Mouse (Mus musculus) neural tube, embryonic 12.5 days (tissue): Measurements from ENCODE around the gene Dgke. TPM values are rescaled to one million over a fixed set of nuclear protein-coding genes. Genes with fewer than 3 reads are reported as not detected.

ENCODE experiments used
- ATAC-seq: fragments of 200-750 bp; cut with Nextera tagmentation; 2 replicates; pipeline ENCODE4 v1.8.0; 2017; ENCODE audit warnings: low read depth, mild to moderate bottlenecking, moderate TSS enrichment, moderate library complexity; ENCODE audit not compliant: low FRiP score
- H3K27ac ChIP-seq: fragments of 300-500 bp; sonication (generic); 2 replicates; pipeline ENCODE4 v1.5.1; 2016
- H3K27me3 ChIP-seq: fragments of 300-500 bp; sonication (generic); replicated peaks from 2 replicates; pipeline ENCODE4 v1.6.1; 2016; ENCODE audit warnings: mild to moderate bottlenecking
- H3K36me3 ChIP-seq: fragments of 300-500 bp; sonication (generic); 2 replicates; pipeline ENCODE4 v1.6.1; 2016; ENCODE audit warnings: mild to moderate bottlenecking
- H3K4me1 ChIP-seq: fragments of 300-500 bp; sonication (generic); 2 replicates; pipeline ENCODE4 v1.6.1; 2016
- H3K4me2 ChIP-seq: fragments of 300-500 bp; sonication (generic); replicated peaks from 2 replicates; pipeline ENCODE4 v1.6.1; 2016; ENCODE audit warnings: mild to moderate bottlenecking
- H3K4me3 ChIP-seq: fragments of 300-500 bp; sonication (generic); 2 replicates; pipeline ENCODE4 v1.5.1; 2016
- H3K9ac ChIP-seq: fragments of 300-500 bp; sonication (generic); 2 replicates; pipeline ENCODE4 v1.6.1; 2016; ENCODE audit warnings: mild to moderate bottlenecking
- H3K9me3 ChIP-seq: fragments of 300-500 bp; sonication (generic); 2 replicates; pipeline ENCODE4 v1.6.1; 2016; ENCODE audit warnings: mild to moderate bottlenecking
- WGBS: fragments of 180-500 bp; shearing (Covaris S2); methylation state at CpG from one replicate; pipeline ENCODE4 v1.1.7; 2016; 5-methylcytosine and 5-hydroxymethylcytosine counted together
- polyA plus RNA-seq: library from polyadenylated mRNA; unstranded; fragments of >200 nt; fragmentation: Nextera tagmentation; extraction: Ambion mirVana; gene quantifications from 2 replicates; pipeline ENCODE4 v1.2.1, GENCODE M21; 2016

Gene Dgke
- polyA plus RNA-seq, 1 experiment from 2014 or later: 12.7 TPM

DNA sequence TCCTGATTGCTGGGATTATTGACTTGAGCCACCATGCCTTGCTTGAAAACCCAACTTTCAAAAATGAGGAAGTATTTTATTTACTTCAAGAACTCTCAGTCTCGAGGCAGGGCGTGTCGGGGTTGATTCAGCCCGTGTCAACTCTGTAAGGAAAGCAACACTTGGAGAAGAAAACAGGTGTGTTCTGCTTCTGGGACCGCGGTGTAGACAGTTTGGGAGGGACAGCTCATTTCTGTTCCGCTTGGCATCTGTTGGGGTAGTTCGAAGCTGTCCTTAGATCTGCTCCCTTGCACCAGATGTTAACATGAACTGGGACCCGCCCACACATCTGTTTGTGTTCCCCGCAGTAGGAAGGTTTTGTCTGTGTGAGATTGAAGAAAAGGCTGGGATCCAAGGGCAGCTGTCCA lies 38.7 kb downstream of the Dgke start:
- no peaks in the 10 kb centered on the region for H3K27me3 ChIP-seq
- H3K4me3 ChIP-seq: no peak overlapping the region
- no peak overlapping the region for H3K4me2 ChIP-seq
- H3K36me3 ChIP-seq: no peaks in the 10 kb centered on the region
- 0 out of 2 replicates have a peak, but pooled peaks cover 5% of the 10 kb centered on the region for H3K4me1 ChIP-seq
- no peaks in the 10 kb centered on the region for H3K9me3 ChIP-seq
- H3K9ac ChIP-seq: no peak overlapping the region
- 84% methylated on average over 10 of the region's 10 CpGs for WGBS
- H3K27ac ChIP-seq: no peak overlapping the region
- no peak for ATAC-seq

DNA sequence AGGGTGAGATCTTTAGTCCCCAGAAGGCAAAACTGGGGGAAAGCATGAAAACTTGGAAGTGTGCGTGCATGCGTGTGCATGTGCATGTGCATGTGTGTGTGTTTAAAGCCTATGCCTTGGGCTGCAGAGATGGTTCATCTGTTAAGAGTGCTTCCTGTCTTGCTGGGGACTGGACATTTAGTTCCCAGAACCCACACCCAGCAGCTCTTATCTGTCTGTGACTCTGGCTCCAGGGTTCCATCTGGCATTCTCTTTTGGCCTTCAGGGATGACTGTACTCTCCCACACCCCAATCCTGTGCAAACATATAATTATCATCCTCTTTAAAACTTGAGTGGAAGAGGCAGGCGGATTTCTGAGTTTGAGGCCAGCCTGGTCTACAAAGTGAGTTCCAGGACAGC lies 40.5 kb downstream of the Dgke start:
- Histone ChIP-seq H3K27ac (no peak overlapping the region), H3K4me3 (no peak overlapping the region), H3K9me3 (no peaks in the 10 kb centered on the region), H3K4me2 (no peak overlapping the region), H3K4me1 (0 out of 2 replicates have a peak, but pooled peaks cover 5% of the 10 kb centered on the region), H3K9ac (no peak overlapping the region), H3K27me3 (no peaks in the 10 kb centered on the region), H3K36me3 (no peaks in the 10 kb centered on the region)
- no peak for ATAC-seq
- WGBS: 95% methylated on average over 3 of the region's 3 CpGs

DNA sequence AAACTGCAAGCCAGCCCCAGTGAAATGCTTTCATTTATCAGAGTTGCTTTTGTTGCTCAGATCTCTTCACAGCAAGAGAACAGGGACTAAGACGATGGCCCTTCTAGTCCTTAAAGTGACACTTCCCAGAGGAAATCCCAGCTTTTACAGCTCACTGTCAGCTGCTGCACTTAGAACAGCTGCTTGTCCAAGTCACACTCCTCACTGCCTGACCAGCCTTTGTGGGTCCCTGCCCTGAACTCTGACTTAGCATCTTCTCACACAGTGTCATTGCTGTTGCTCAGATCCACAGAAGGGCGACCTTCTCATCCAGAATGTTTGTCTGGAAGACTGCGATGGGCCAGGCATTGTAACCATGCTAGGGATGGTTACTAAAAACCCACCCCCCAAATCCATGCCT lies 41.0 kb downstream of the Dgke start:
- 72% methylated on average over 3 of the region's 3 CpGs for WGBS
- no peak overlapping the region for H3K27ac ChIP-seq
- H3K9ac ChIP-seq: no peak overlapping the region
- H3K36me3 ChIP-seq: no peaks in the 10 kb centered on the region
- H3K27me3 ChIP-seq: no peaks in the 10 kb centered on the region
- ATAC-seq: no peak
- H3K4me3 ChIP-seq: no peak overlapping the region
- H3K9me3 ChIP-seq: no peaks in the 10 kb centered on the region
- H3K4me2 ChIP-seq: no peak overlapping the region
- H3K4me1 ChIP-seq: 0 out of 2 replicates have a peak, but pooled peaks cover 5% of the 10 kb centered on the region

DNA sequence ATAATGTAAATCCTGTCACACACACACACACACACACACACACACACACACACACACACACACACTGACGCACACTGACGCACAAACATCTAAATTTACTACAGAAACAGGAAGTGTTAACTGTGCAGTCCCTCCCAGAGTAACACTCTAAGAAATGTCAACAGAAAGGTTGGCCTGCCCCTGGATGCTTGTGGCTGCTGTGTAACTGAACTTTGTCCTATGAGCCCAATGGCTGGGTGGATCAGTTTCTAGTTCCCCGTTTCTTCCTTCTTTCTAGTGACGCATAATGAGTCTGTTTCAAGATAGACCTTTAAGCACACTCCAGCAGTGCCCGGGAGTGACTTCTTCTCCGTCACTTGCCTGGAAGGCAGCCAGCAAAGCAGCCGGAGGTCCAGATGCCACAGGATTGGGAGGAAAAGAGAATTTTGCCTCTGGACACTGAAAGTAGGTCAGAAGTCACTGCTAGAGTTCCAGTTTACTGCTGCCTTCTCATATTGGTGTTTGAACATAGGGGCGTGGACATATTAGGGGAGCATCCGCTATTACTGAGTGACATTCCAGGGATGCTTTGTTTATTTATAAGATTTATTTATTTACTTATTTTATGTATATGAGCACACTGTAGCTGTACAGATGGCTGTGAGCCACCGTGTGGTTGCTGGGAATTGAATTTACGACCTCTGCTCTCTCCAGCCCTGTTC lies 42.3 kb downstream of the Dgke start:
- no peak overlapping the region for H3K4me3 ChIP-seq
- H3K27me3 ChIP-seq: no peaks in the 10 kb centered on the region
- H3K27ac ChIP-seq: no peak overlapping the region
- no peak for ATAC-seq
- no peak overlapping the region for H3K9ac ChIP-seq
- 0 out of 2 replicates have a peak, but pooled peaks cover 5% of the 10 kb centered on the region for H3K4me1 ChIP-seq
- H3K9me3 ChIP-seq: no peaks in the 10 kb centered on the region
- no peaks in the 10 kb centered on the region for H3K36me3 ChIP-seq
- WGBS: 57% methylated on average over 11 of the region's 11 CpGs
- H3K4me2 ChIP-seq: no peak overlapping the region

DNA sequence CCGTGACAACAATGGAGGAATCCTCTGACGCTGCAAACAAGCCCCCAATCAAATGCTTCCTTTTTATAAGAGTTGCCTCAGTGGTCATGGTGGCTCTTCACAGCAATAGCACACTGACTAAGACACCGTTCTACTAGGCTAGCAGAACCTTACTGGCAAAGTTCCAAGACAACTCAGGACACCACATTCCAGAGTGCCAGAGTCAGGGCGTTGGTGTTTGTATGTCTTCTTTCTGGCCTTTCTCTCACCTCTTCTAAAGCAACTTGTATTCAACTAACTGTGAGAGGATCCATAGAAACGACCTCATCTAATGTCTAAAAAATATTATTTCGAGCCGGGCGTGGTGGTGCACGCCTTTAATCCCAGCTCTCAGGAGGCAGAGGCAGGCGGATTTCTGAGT lies 43.2 kb downstream of the Dgke start:
- Histone ChIP-seq H3K4me3 (no peak overlapping the region), H3K4me1 (0 out of 2 replicates have a peak, but pooled peaks cover 5% of the 10 kb centered on the region), H3K9me3 (no peaks in the 10 kb centered on the region), H3K4me2 (no peak overlapping the region), H3K9ac (no peak overlapping the region), H3K36me3 (no peaks in the 10 kb centered on the region), H3K27ac (no peak overlapping the region), H3K27me3 (no peaks in the 10 kb centered on the region)
- no peak for ATAC-seq
- 76% methylated on average over 10 of the region's 10 CpGs for WGBS

DNA sequence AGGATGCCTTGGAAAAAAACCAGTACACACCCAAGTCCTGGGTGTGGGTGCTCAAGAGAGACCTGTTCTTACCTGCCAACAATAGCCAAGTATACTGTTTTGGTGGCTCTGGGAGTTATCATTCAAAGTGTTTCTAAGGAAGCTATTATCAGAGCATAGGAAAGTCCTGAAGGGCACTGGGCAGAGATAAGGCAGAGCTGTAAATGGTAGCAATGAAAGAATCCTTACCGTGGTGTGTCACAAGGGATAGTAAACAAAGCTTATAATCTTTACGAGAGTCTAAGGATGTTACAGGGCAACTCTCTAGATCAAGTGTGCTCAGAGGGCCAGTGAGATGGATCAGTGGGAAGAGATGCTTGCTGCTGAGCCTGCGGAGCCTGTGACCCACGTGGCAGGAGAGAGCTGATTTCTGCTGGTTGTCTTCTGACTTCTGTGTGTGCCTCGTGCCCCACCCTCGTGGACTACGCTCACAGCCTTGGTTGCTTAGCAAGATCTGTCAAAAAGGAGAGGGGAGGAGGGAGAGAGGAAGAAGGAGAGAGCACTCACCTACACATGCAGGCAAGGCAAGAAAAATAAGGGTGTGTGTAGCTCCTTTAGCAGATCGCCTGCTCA lies 44.4 kb downstream of the Dgke start:
- ATAC-seq: no peak
- H3K4me3 ChIP-seq: no peak overlapping the region
- WGBS: 73% methylated on average over 8 of the region's 8 CpGs
- no peaks in the 10 kb centered on the region for H3K27me3 ChIP-seq
- no peak overlapping the region for H3K27ac ChIP-seq
- H3K36me3 ChIP-seq: no peaks in the 10 kb centered on the region
- H3K9ac ChIP-seq: no peak overlapping the region
- H3K9me3 ChIP-seq: no peaks in the 10 kb centered on the region
- no peak overlapping the region for H3K4me2 ChIP-seq
- 0 out of 2 replicates have a peak, but pooled peaks cover 5% of the 10 kb centered on the region for H3K4me1 ChIP-seq

DNA sequence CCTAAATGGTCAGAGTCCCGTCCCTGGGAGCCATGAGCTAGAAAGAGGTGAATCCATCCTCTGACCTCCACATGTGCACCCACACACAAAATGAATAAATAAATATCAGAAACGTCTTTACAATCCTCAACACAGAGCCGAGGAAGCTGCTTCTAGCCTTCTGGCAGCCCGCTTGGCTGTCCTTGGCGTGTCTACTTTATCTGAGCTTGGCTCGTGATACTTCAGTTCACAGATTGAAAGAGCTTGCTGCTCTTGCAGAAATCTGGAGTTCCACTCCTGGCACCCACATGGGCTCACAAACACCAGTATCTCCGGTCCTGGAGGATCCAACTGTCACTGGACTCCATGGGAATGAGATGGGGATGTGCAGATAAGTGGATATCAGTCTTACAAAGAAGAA lies 45.0 kb downstream of the Dgke start:
- WGBS: 85% methylated on average over 7 of the region's 7 CpGs
- no peak for ATAC-seq
- Histone ChIP-seq H3K4me3 (no peak overlapping the region), H3K4me2 (no peak overlapping the region), H3K9ac (no peak overlapping the region), H3K4me1 (0 out of 2 replicates have a peak, but pooled peaks cover 5% of the 10 kb centered on the region), H3K27me3 (no peaks in the 10 kb centered on the region), H3K36me3 (no peaks in the 10 kb centered on the region), H3K9me3 (no peaks in the 10 kb centered on the region), H3K27ac (no peak overlapping the region)

DNA sequence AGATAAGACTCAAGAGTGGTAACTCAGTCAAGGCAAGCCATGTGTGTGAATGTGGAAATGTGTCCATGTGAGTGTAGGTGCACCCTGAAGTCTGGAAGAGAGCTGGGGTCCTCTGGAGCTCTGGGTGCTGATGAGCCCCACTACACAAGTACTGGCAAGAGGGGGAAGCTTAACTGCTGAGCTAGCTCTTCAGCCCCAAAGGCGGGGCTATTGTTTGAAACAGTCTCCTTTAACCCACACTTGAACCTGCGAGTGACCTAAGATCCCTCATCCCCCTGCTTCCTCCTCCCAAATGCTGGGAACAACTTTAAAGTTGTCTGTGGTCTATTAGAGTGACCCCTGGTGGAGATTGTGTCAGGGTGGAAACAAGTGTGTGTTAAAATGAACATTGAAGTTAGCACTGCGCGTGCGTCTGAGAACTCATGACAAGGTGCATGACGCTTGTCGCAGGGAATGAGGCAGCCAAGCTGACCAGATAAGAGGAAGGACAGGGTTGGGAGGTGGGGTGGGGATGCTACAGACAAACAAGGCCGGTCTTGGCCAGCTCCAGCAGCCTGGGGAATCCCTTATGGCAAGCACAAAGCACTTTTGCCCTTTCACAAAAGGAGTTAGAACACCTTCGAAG lies 45.9 kb downstream of the Dgke start:
- WGBS: 73% methylated on average over 9 of the region's 9 CpGs
- no peak overlapping the region for H3K4me2 ChIP-seq

DNA sequence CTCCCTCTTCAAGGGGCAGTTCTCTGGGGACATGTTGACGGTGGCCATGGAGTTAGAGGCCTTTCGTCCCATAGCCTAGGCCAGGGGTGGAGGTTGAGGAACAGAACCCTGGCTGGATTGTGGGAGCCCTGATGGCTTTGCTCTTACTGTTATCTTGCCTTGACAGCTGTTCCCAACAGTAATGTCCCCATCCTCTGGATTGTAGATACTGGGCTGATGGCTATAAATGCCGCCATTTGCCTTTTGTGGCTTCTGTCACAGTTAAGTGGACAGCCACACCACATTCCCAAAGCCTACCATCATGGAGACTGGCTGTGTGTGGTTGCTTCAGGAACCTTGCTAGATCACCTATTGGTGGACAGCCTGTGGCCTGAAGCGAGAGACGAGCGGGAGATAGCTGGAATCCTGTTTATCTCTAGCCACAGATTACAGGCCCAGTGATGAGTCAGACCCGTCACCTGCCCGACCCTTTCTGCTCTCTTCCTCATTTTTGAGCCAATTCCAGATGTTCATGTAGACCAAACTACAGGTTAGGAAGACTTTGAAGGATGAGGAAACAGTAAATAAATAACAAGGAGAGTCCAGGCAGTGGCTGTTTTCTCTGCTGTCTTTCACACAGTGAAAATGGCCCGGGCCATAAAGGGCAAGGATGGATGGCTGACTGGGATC lies 49.0 kb downstream of the Dgke start:
- no peak for ATAC-seq
- H3K9ac ChIP-seq: no peak overlapping the region
- WGBS: 92% methylated on average over 9 of the region's 9 CpGs
- no peaks in the 10 kb centered on the region for H3K9me3 ChIP-seq
- no peak overlapping the region for H3K4me2 ChIP-seq
- no peaks in the 10 kb centered on the region for H3K36me3 ChIP-seq
- H3K27ac ChIP-seq: no peak overlapping the region
- H3K4me3 ChIP-seq: no peak overlapping the region
- no peaks in the 10 kb centered on the region for H3K4me1 ChIP-seq
- no peaks in the 10 kb centered on the region for H3K27me3 ChIP-seq

More for the DNA sequence above, 45.9 kb downstream of the Dgke start:
- Histone ChIP-seq H3K36me3 (no peaks in the 10 kb centered on the region), H3K27me3 (no peaks in the 10 kb centered on the region), H3K9ac (no peak overlapping the region), H3K4me3 (no peak overlapping the region), H3K4me1 (0 out of 2 replicates have a peak, but pooled peaks cover 5% of the 10 kb centered on the region), H3K27ac (no peak overlapping the region), H3K9me3 (no peaks in the 10 kb centered on the region)
- no peak for ATAC-seq

DNA sequence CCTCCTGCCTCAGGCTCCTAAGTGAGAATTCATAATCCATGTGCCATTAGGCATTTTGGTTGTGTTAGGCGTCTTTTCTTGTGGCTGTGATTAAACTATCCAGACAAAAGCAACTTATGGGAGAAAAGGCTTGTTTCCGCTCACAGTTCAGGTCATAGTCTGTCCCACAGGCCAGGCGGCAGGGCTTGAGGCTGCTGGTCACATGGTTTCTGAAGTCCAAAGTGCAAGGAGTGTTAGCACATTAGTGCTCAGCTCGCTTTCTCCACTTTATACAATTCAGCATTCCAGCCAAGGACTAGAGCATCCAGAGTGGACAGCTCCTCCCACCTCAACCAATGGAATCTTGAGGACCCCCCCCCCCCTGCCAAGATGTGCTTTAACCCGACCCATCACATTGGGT lies 54.4 kb downstream of the Dgke start:
- no peaks in the 10 kb centered on the region for H3K27me3 ChIP-seq
- no peaks in the 10 kb centered on the region for H3K4me1 ChIP-seq
- 90% methylated on average over 5 of the region's 5 CpGs for WGBS
- H3K9me3 ChIP-seq: no peaks in the 10 kb centered on the region
- H3K4me3 ChIP-seq: no peak overlapping the region
- no peak overlapping the region for H3K4me2 ChIP-seq
- H3K36me3 ChIP-seq: no peaks in the 10 kb centered on the region
- no peak overlapping the region for H3K9ac ChIP-seq
- ATAC-seq: no peak
- H3K27ac ChIP-seq: no peak overlapping the region

DNA sequence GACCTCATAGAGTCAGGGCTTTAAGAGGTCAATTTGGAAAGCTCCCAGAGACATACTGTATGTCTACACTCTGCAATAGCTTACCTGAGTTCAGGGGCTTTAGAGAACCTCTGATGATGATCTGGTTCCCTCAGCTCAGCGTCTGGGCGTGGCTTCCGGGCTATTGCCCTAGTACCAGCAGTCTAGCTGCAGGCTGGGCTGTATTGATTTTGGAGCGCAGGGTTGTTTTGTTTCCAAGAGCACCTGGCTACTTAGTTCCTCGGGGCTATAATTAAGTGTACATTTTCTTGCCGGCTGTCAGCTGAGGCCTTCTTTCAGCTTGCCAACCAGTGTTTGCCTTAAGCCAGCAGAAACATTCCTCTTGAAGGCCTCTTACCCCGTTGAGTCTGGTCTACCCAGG lies 57.2 kb downstream of the Dgke start:
- H3K9me3 ChIP-seq: no peaks in the 10 kb centered on the region
- H3K36me3 ChIP-seq: no peaks in the 10 kb centered on the region
- no peaks in the 10 kb centered on the region for H3K27me3 ChIP-seq
- WGBS: 87% methylated on average over 7 of the region's 7 CpGs
- no peak overlapping the region for H3K4me2 ChIP-seq
- ATAC-seq: no peak
- H3K27ac ChIP-seq: no peak overlapping the region
- H3K4me1 ChIP-seq: no peaks in the 10 kb centered on the region
- no peak overlapping the region for H3K4me3 ChIP-seq
- no peak overlapping the region for H3K9ac ChIP-seq

DNA sequence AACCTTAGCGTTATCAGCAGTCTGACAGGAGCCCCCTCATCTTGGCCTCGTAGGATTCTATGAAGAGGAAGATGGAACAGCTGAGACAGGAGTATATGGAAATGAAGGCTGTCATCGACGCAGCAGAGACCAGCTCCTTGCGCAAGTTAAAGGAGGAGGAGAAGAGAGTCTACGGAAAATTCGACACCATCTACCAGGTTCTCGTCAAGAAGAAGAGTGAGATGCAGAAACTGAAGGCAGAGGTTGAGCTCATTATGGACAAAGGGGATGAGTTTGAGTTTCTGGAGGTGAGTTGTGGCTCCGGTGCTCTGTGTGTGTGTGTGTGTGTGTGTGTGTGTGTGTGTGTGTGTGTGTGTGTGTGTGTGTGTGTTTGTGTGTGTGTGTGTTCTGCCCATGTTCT lies 57.6 kb downstream of the Dgke start:
- H3K4me3 ChIP-seq: no peak overlapping the region
- no peak for ATAC-seq
- 95% methylated on average over 9 of the region's 9 CpGs for WGBS
- H3K36me3 ChIP-seq: no peaks in the 10 kb centered on the region
- no peaks in the 10 kb centered on the region for H3K27me3 ChIP-seq
- H3K27ac ChIP-seq: no peak overlapping the region
- no peaks in the 10 kb centered on the region for H3K9me3 ChIP-seq
- no peak overlapping the region for H3K4me2 ChIP-seq
- no peaks in the 10 kb centered on the region for H3K4me1 ChIP-seq
- no peak overlapping the region for H3K9ac ChIP-seq
